ENCODE assay signal across 17 mouse cellular contexts in genomic region chr12:80782892-80783291, GRCm38 (mm10). TPM values are rescaled to one million over a fixed set of nuclear protein-coding genes. Genes with fewer than 3 reads are reported as not detected.
DNase-seq lines count a peak whose midpoint lies in the region; ATAC-seq and TF ChIP-seq lines count a peak whose summit lies in the region.
"Had no signal": no experiment of that assay in that cellular context is flagged by ENCODE, and none has a peak within 500 bp of the region (broad histone marks: within the 10 kb centered on the region; RNA-seq: fewer than 3 reads in every experiment).

No protein-coding gene starts in this region.

- H3K4me1 ChIP-seq in midbrain, postnatal 0 days (ENCODE audit: insufficient read depth, low read length), result no peaks in the 10 kb centered on the region
- H3K4me1 ChIP-seq in midbrain, embryonic 11.5 days (ENCODE audit: control insufficient read depth, insufficient read depth, low read length), result no peaks in the 10 kb centered on the region
- H3K4me1 ChIP-seq: embryonic facial prominence, embryonic 12.5 days; forebrain, embryonic 13.5 days; limb, embryonic 12.5 days had no signal

- no peaks in the 10 kb centered on the region for H3K36me3 ChIP-seq in midbrain, postnatal 0 days (ENCODE audit: insufficient read depth, low read length)
- H3K36me3 ChIP-seq in midbrain, embryonic 11.5 days (ENCODE audit: control insufficient read depth, insufficient read depth, low read length), result no peaks in the 10 kb centered on the region
- H3K36me3 ChIP-seq: embryonic facial prominence, embryonic 12.5 days; limb, embryonic 12.5 days had no signal

- no peak overlapping the region for H3K4me2 ChIP-seq in midbrain, postnatal 0 days (ENCODE audit: low read depth, low read length, poor library complexity, severe bottlenecking)
- no peak overlapping the region for H3K4me2 ChIP-seq in midbrain, embryonic 11.5 days
- H3K4me2 ChIP-seq: embryonic facial prominence, embryonic 12.5 days; forebrain, embryonic 13.5 days; limb, embryonic 12.5 days had no signal

- no peak overlapping the region for H3K9ac ChIP-seq in midbrain, postnatal 0 days (replicated peaks; ENCODE audit: low read length, poor library complexity, severe bottlenecking)
- no peak overlapping the region for H3K9ac ChIP-seq in midbrain, embryonic 11.5 days (ENCODE audit: low read length)
- H3K9ac ChIP-seq: embryonic facial prominence, embryonic 12.5 days; forebrain, embryonic 13.5 days; limb, embryonic 12.5 days had no signal

- H3K27ac ChIP-seq in midbrain, postnatal 0 days (ENCODE audit: low read depth, low read length), result no peak overlapping the region
- no peak overlapping the region for H3K27ac ChIP-seq in midbrain, embryonic 11.5 days (ENCODE audit: low read depth, low read length)
- H3K27ac ChIP-seq: embryonic facial prominence, embryonic 12.5 days; forebrain, embryonic 13.5 days; limb, embryonic 12.5 days had no signal

- peak; percentile 48 for TF ChIP-seq CTCF in midbrain, postnatal 0 days (IDR thresholded peaks at IDR 0.05)

- DNase-seq in cerebellum, postnatal 25 days, result peak; percentile 38 to 39
- DNase-seq in cerebellum, postnatal 4 days (ENCODE audit: low spot score in 2 of 2), result no peak
- peak; percentile 57 for DNase-seq in kidney, adult 9 months
- no peak for DNase-seq in kidney, postnatal 25 days
- no peak for DNase-seq in midbrain, postnatal 0 days (ENCODE audit: low spot score)
- no peak for DNase-seq in midbrain, embryonic 11.5 days (ENCODE audit: low spot score, missing footprints)
- DNase-seq in urinary bladder, adult 18-20 months (ENCODE audit: low spot score in 2 of 2), result no peak
- DNase-seq in testis, postnatal 10 days (ENCODE audit: low spot score), result no peak
- DNase-seq: adrenal gland, postnatal 10 days; heart, adult 11 months; layer of hippocampus, adult 9-11 months; spleen, adult 18-20 months had no signal

- no peaks in the 10 kb centered on the region for H3K27me3 ChIP-seq in midbrain, postnatal 0 days (ENCODE audit: insufficient read depth, low read length)
- no peaks in the 10 kb centered on the region for H3K27me3 ChIP-seq in midbrain, embryonic 11.5 days (ENCODE audit: control insufficient read depth, insufficient read depth, low read length)
- H3K27me3 ChIP-seq: embryonic facial prominence, embryonic 12.5 days; forebrain, embryonic 13.5 days; megakaryocyte, embryonic 14.5 days had no signal

- WGBS in midbrain, postnatal 0 days, result 51% methylated on average over 3 of the region's 3 CpGs
- 53% methylated on average over 3 of the region's 3 CpGs for WGBS in midbrain, embryonic 11.5 days

- no peak overlapping the region for H3K4me3 ChIP-seq in midbrain, postnatal 0 days (ENCODE audit: low read depth, low read length)
- no peak overlapping the region for H3K4me3 ChIP-seq in midbrain, embryonic 11.5 days (ENCODE audit: low read depth, low read length)
- H3K4me3 ChIP-seq: embryonic facial prominence, embryonic 12.5 days; forebrain, embryonic 13.5 days; limb, embryonic 12.5 days; megakaryocyte, embryonic 14.5 days had no signal

- no peak for ATAC-seq in midbrain, postnatal 0 days (ENCODE audit: low FRiP score)
- no peak for ATAC-seq in midbrain, embryonic 11.5 days (ENCODE audit: low FRiP score)
- ATAC-seq: forebrain, embryonic 13.5 days had no signal

- no peaks in the 10 kb centered on the region for H3K9me3 ChIP-seq in midbrain, postnatal 0 days (ENCODE audit: low read length)
- H3K9me3 ChIP-seq in midbrain, embryonic 11.5 days (ENCODE audit: control insufficient read depth, low read length), result no peaks in the 10 kb centered on the region
- H3K9me3 ChIP-seq: embryonic facial prominence, embryonic 12.5 days; forebrain, embryonic 13.5 days; limb, embryonic 12.5 days; megakaryocyte, embryonic 14.5 days had no signal

RNA-seq across cellular contexts. Expression of gene Susd6, which starts 7.4 kb away (rescaled TPM):
- 17.3 and 22.5 TPM in 2 replicates for total RNA-seq in midbrain, postnatal 0 days (2014; rRNA removed)
- polyA plus RNA-seq in midbrain, postnatal 0 days (2015; fragmentation: Nextera tagmentation; extraction: Ambion mirVana), result 6.4 and 7.4 TPM in 2 replicates
- 18.4 and 19.0 TPM in 2 replicates for polyA plus RNA-seq in midbrain, embryonic 11.5 days (2014; fragmentation: Nextera tagmentation; extraction: Ambion mirVana)

RNA-seq across cellular contexts. Expression of gene Ccdc177, which starts 22.4 kb away (rescaled TPM):
- total RNA-seq in midbrain, postnatal 0 days (2014; rRNA removed), result 22.4 and 25.5 TPM in 2 replicates
- 2.1 and 2.4 TPM in 2 replicates for polyA plus RNA-seq in midbrain, postnatal 0 days (2015; fragmentation: Nextera tagmentation; extraction: Ambion mirVana)
- 4.9 and 5.3 TPM in 2 replicates for polyA plus RNA-seq in midbrain, embryonic 11.5 days (2014; fragmentation: Nextera tagmentation; extraction: Ambion mirVana)
- polyA plus RNA-seq: C2C12 had no signal

Comparison
In these comparisons a context has a peak if more than half of its experiments do, and no peak if none do; other contexts are left out.
1. DNase-seq: peak in cerebellum, postnatal 25 days (2 of 2) and kidney, adult 9 months (single experiment); none in cerebellum, postnatal 4 days (0 of 2), kidney, postnatal 25 days (0 of 2), midbrain, postnatal 0 days (single experiment), midbrain, embryonic 11.5 days (single experiment), urinary bladder, adult 18-20 months (0 of 2) and testis, postnatal 10 days (single experiment).